Mouse (Mus musculus): ENCODE data around the gene Pdcd2l.
"Not testable (repeated sequence)": the region's sequence is repeated elsewhere in the genome, so short reads cannot be mapped to it uniquely, and the experiment has no call there.

Gene Pdcd2l

DNA sequence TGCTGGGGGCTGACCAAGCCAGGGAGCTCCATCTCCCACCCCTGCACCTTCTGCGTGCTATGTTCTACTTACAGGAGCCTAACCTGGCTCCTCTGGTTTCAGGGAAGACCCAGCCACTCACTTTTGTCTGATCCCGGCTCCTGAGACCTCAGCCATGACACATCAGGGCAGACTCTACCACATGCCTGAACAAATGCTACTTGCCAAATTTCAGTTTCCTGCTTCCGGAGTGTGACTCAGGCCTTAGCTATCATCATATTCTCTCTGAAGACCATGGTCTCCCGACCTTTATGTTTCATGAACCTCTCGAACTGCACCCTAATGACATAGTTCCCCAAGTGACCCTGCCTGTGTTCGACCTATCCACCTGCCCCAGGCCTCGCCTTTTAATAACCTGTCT is 16.8 kb upstream of the Pdcd2l start:
- no peak for DNase-seq (ENCODE audit: low spot score in 2 of 2)

DNA sequence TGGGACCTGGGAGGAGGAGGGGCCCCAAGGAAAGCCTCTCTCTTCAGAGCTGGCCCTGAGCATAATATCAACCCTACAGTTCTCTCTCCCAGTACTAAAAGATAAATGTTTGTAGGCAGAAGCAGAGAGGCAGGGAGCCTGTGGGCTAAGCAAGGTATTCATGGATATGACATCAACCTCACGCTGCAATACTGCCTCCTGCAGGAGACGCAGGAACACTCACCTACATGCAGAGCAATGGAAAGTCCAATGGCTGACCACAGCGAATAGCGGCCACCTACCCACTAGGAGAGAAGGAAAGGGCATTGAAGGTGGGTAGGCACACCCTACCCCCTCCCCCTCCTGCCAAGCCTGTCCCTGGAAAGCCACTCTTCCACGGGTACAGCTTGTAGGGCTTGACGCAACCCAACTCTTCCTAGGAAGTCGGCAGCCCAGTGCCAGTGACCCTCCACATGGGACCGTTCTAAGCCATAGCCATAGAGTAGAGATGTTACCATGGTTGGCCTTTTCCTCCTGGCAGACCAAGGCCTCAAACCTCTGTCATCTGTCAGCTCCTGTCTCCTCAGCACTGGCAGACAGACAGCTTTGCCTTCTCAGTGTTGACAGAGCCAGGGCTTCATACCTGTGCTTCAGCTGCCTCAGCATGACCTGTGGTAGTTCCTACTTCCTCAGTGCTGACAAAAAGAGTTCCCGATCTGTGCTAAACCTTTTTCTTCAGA is 11.7 kb upstream of the Pdcd2l start:
- no peak for DNase-seq (ENCODE audit: low spot score in 2 of 2)

DNA sequence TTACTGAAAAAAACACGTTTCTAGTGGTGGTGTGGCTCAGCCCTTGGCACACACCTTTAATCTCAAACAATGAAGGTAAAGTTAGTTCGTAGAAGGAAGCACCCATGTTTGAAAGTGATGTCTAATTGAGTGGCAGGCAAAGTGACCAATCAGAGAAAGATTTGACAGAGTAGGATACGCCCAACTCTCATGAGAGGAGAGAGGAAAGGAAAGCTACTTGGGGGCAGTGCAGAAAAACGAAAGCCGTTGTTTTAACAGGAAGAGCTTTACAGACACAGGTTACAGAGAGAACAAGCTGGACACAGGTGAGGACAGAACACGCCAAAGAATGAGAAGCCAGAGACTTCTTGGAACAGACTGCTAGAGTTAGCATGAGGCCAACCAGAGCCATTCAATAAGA is 9.9 kb upstream of the Pdcd2l start:
- no peak for DNase-seq (ENCODE audit: low spot score in 2 of 2)

DNA sequence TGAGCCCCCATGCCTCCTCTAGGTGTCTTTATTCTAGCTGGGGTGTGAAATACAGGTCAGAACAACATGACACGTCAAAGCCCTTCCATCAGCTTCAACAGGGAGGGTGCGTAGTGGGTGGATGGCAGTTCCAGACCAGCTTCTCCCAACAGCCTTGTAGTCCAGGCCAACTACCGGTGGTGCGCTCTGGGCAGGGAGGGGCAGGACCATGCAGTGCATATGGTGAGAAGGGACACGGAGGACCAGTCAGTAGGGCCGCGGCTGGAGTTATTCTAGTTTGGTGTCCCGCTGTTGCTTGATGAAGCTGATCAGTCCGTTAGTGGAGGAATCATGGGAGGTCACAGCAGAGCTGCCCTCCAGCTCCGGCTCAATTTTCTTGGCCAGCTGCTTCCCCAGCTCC is 5.7 kb upstream of the Pdcd2l start:
- not testable (repeated sequence) for DNase-seq (ENCODE audit: low spot score in 2 of 2)

DNA sequence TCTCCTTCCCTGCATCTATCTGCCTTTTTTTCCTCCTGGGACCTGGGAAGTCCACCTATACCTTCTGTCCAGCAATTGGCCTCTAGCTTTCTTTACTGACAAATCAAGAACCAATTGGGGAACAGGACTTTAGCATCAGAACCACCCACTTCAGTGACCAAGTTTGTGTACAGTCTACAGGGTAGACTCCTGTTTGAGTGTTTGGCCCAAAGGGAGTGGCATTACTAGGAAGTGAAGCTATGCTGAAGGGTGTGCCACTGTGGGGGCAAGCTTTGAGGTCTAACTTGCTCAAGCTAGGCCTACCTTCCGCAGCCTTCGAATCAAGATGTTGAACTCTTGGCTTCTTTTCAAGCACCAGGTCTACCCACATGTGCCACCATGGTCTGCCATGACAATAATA is 4.4 kb upstream of the Pdcd2l start:
- DNase-seq (ENCODE audit: low spot score in 2 of 2), result no peak

DNA sequence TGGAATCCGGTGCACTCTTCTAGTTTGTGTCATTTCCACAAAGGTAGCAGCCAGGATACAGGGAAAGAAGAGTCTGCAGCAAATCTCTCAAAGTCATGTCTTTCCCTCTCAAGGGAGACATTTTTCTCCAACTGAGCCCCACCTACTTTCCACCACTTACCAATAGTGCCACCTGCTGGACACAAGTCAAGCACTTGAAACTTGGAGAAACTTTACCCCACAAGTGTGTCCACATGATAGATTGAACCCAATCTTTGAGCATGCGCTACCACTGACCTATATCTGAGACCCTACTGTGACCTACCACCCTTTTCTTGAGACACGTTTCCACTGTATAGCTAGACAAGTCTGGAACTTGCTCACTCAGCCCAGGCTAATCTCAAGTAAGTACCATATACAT is 1.9 kb upstream of the Pdcd2l start:
- DNase-seq (ENCODE audit: low spot score in 2 of 2), result no peak

DNA sequence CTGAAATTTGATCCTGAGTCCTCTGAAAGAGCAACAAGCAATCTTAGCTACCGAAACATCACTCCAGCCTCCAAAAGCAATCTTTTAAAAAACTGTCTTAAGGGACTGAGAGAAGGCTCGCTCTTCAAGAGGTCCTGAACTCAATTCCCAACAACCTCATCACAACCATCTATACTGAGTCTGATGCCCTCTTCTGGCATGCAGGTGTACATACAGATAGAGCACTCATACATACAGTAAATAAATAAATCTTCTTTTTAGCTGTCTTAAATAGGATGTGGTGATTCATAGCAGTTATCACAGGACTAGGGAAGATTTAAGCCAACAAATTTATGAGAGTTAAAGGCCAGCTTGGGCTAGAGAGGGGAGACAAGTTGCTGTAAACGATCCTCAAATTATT is 829 bp downstream of the Pdcd2l start:
- DNase-seq (ENCODE audit: low spot score in 2 of 2), result no peak

DNA sequence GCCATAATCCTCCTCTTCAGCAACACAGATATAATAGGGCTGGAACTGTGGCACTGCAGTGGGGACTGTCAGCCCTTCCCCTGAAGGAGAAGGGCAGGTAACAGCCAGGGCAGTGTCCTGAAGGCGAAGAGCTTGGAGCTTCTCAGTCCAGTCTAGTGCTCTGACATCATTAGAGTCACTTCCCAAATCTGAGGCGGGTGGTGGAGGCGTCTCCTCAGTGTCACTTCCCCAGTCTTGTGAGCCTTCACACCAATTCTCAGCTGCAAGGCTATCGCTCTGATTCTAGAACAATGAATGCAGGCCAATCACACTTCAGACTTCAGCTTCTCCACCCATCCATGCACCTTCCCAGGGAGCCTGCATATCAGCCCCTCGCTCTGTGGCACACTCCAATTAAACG is 3.6 kb downstream of the Pdcd2l start:
- DNase-seq (ENCODE audit: low spot score in 2 of 2), result no peak

DNA sequence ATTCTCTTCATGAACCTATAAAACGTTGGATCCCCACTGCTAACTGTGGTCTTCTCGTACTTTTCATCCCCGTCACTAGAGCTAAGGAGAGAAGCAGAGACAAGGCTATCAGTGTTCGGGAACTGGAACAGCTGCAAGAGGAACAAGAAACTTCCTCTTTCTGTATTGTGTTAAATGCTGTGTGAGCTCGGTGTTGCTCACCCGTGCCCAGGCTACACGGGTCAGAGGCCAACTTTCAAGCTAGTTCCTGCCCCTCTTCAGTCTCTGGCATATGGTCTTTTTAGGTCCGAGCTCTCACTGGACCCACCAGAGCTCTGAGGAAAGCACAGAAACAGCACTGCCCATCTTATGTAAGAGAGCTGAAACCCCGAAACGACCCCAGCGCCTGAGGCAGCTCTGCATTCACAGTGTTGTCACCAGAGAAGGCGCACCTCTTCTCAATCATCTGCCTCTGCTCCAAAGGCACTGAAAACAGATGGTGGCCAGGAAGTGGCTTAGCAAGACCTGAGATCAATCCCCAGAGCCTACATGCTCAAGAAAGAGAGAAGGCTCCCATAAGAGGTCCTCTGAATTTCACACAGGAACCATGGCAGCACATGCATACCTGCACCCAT is 7.0 kb downstream of the Pdcd2l start:
- DNase-seq (ENCODE audit: low spot score in 2 of 2), result no peak

DNA sequence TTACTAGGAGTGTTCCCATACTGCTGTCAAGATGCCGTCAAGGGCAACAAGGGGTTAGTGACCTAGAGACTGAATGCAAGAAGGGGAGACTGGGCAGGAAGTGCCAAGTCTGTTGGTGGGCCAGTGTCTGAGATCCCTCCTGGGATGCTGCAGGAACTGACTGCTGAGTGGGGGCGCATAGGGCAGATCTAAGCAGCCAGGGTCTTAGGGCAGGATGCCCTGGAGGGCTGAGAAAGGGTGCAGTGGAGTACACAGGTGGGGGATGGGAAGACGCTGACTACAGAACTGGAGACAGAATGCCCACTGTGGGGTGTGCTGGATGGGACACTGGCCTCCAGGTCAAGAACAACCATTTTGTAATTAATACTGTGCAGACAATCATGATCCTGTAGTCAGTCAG is 12.7 kb downstream of the Pdcd2l start:
- DNase-seq (ENCODE audit: low spot score in 2 of 2), result no peak

DNA sequence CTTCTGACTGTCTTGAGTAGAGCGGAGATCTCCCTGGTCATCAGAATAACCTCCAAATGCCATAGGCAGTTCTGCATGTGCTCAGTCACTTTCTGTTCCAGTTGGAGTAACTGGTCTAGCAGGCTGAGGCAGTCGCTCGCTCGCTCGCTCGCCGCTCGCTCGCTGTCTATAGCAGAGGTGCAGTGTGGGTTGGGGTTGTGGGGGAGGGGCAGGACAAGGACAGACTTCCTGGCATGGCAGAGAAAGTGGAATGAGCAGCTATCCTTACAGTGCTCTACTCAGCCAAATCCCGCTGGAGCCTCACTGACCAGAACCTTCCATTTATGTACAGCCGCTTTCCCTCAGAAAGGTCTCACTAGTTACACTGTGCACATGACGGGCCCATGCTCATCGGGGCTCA is 13.1 kb downstream of the Pdcd2l start:
- no peak for DNase-seq (ENCODE audit: low spot score in 2 of 2)

DNA sequence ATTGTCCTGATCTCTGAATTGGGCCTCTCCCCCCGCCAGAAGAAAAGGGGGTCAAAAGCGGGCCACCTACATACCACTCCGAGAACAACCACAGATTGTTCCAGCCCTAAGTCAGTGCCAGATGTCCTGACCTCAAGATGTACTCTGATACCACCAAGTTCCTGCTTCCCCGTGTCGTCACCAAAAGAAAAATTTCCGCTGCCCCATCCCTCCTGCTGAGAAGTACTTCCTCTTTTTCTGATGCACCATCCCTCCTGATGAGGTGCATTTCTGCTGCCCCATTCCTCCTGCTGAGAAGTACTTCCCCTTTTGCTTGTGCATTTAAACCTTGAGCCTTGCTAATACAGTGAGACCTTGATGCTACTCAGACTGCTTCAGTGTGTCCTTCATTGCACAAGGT is 20.2 kb downstream of the Pdcd2l start:
- not testable (repeated sequence) for DNase-seq (ENCODE audit: low spot score in 2 of 2)

DNA sequence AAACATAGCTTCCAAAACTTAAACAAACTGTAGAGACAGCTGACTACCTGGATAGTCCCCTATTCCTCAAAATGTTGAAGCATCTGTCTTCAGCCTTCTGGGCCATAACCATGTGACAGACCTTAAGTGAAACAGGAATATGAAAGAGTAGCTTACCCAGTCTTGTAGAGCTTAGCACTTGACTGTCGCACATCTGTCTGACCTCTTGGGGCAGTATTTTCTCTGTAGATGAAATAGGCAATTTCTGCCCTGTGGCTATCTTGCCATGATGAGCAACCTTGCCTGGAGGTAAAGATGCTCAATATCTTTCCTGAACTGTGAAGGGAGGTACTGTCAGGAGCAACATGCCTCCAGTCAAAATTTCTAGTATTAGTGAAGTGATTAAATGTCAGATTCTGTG is 24.2 kb downstream of the Pdcd2l start:
- DNase-seq (ENCODE audit: low spot score in 2 of 2), result no peak

DNA sequence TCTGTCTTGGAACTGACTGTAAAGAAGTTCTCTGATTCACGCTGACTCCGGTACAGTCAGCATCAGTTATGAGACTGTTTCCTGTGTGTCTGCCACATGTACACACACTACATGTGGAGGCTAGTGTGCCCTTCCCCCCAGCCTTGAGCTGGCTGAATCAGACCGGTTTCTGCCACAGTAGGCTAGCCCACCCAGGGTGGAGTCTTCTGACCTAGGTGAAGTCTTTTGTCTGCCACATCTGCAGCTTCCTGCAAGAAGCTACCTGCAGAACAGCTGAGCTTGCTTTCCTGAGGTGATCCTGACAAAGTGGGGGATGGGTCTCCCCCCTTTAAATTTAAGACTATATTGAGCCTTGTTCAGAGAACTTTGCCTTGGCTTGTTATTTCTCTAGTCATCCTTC is 27.0 kb downstream of the Pdcd2l start, which contains the start of gene Uba2:
TSS of gene Uba2 (minus strand) at position 146 of the 400 bp plus-strand sequence.
- DNase-seq (ENCODE audit: low spot score in 2 of 2), result no peak

DNA sequence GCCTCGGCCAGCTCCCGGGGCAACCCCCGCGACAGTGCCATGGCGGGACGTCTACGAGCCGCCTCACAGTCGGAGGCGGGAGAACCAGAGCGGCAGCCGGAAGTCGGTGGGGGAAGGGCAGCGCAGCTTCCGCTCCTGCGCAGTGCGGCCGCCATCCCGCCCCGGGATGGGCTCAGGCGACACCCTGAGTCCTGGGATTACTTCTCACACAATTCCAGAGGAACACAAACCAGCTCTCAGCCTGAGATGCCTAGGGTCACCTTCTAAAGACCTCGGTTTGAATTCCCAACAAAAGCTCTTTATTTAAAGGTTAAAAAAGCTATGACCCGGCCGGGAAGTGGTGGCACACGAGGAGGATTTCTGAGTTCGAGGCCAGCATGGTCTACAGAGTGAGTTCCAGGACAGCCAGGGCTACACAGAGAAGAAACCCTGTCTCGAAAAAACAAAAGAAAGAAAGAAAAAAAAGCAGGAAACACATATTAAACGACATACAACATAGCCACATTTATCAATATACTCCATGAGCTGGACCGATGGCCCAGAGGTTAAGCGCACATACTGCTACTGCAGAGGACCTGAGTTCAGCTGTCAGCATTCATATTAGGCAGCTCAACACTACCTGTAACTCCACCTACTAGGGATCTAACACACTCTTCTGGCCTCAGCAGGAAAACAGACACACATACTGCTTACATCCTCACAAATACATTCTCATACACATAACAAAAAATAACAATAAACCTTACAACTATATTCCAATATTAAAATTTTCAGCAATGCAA is 27.8 kb downstream of the Pdcd2l start:
- DNase-seq (ENCODE audit: low spot score in 2 of 2), result peak; percentile 94 to 95

DNA sequence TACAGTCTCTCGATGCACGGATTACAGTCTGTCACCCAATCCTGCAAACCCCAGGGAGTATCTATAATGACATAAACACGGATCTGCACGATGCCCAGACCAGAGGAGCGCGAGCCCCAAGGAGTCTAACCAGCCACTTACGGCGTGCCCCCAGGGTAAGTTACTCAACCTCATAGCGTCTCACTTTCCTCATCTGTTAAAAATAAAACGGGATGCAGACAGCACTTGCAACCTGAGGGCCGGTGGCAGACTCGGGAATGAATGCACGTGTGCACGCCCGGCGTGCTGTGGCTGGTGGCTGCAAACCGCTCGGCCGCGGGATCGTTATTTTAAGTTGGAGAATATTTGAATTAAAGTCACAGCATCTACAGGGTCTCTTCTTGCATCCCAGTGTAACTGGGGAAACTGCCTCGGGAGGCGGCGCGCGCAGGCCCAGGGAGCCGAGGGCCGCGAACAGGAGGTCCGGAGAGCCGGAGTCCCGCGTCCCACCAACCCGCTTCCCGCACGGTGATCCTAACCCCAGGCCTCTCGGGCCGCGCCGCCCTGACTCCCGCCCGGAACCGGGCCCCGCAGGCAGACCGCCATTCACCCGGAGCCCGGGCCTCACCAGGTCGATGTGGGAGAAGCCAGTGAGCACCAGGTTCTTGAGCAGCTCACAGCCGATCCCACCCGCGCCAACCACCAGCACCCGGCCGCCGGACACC is 28.5 kb downstream of the Pdcd2l start:
- DNase-seq (ENCODE audit: low spot score in 2 of 2), result peak in 1 of 2 experiments; percentile 50

DNA sequence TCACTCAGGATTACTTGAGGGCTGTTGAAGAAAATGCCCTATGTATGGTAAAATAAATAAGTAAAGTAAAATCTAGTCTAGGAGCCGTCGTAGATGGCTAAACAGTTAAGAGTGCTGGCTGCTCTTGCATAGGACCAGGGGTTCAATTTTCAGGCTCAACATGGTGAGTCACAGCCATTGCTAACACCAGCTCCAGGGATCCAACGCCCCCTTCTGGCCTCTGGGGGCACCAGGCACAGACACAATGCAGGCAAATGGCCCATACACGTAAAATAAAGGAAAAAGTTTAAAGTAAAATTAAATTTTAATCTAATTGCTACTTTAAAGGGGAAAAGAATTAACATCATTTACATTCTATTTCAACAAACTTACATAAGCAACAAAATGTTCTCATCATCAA is 29.6 kb downstream of the Pdcd2l start:
- DNase-seq (ENCODE audit: low spot score in 2 of 2), result no peak

DNA sequence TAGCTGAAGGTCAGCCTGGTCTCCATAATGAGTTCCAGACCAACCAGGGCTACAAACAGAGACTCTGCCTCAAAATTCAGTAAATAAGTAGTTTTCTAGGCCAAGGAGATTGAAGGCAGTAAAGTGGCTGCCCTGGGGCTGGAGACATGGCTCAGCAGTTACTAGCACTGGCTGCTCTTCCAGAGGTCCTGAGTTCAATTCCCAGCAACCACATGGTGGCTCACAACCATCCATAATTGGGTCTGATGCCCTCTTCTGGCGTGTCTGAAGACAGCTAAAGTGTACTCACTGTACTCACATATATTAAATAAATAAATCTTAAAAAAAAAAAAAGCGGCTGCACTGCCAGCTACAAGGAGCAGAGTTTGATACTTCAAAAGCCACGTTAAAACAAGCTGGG is 30.5 kb downstream of the Pdcd2l start:
- no peak for DNase-seq (ENCODE audit: low spot score in 2 of 2)

DNA sequence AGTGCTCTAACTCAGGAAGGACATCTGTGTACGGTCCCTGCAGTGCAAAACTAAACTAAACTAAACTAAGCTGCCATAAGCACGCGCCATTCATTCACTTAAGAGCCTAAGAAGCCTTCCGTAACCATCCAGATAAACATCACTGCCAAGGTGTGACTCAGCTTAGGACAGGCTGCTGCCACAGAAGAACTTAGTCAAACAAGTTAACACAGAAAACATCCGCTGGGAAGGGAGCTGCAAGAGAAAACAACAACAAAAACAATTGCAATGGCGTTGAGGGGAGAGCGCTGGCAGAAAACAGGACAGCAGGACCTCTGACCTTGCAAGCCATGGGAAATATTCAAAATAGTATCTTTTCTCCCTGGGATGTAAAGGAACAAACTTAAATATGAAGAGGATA is 31.8 kb downstream of the Pdcd2l start:
- no peak for DNase-seq (ENCODE audit: low spot score in 2 of 2)

DNA sequence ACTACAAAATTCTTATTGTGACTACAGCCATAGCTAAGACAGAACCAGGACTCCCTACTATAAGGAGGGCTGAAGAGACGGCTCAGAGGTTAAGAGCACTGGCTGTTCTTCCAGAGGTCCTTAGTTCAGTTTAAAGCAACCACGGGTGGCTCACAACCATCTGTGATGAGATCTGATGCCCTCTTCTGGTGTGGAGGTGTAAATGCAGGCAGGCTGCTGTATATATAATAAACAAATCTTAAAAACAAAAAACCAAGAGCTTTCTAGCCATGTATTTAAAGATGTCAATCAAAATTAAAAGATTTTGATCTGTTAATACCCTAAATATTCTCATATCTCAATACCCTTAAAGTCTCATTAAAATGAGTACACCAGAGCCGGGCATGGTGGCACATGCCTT is 37.3 kb downstream of the Pdcd2l start:
- no peak for DNase-seq (ENCODE audit: low spot score in 2 of 2)

DNA sequence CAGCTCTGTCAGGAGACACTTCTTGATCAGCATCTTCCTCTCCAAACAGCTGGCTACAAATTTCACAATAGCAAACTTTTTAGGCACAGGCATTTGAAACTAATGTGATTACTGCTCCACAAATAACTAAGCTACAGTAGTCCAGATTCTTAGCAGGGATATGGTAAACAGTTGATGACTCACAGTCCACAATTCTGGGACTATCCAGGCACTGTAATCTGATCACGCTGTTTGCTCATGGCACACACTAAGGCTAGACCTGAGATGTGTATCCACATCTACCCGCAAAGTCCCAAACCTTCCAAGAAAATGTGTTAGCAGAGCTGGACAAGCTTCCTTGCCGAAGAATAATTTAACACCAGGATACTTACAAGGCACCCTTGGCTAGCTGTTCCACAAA is 38.5 kb downstream of the Pdcd2l start:
- DNase-seq (ENCODE audit: low spot score in 2 of 2), result no peak

DNA sequence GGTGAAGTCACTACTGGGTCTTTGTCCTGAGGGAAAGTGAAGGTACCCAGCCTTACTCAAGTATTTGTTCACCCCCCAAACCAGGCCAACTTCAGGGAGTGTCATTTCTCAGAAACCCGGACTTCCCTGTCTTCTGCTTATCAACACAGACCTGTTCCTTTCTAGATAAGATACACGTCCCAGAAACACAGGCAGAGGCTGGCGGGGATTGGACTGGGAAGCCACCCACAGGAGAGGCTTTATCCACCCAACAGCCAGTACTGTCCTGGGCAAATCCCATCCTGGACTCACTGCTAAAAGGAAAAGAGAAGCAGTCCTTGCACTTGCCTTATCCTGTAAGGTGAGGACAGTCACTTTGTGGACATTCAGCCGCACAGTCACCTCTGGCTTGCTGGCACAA is 49.3 kb downstream of the Pdcd2l start:
- DNase-seq (ENCODE audit: low spot score in 2 of 2), result no peak
